Mouse (Mus musculus): ENCODE measurements around the gene Olfr429.
"Not testable (repeated sequence)": the region's sequence is repeated elsewhere in the genome, so short reads cannot be mapped to it uniquely, and the experiment has no call there.

DNA sequence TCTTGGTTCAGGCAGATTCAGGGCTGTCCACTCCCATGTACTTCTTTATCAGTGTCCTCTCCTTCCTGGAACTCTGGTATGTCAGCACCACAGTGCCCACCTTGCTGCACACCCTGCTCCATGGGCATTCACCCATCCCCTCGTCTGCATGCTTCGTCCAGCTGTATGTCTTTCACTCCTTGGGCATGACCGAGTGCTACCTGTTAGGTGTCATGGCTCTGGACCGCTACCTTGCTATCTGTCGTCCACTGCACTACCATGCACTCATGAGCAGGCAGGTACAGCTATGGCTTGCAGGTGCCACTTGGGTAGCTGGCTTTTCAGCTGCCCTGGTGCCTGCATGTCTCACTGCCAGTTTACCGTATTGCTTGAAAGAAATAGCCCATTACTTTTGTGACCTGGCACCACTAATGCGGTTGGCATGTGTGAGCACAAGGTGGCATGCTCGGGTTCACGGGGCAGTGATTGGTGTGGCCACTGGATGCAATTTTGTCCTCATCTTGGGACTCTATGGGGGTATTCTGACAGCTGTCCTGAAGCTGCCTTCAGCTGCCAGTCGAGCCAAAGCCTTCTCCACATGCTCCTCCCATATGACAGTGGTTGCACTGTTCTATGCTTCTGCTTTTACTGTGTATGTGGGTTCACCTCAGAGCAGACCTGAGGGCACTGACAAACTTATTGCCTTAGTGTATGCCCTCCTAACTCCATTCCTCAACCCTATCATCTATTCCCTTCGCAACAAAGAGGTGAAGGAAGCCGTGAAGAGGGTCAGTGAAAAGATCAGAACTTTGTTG, 41.8 kb upstream of the Olfr429 start:
- TF ChIP-seq CTCF, POLR2A (IDR thresholded peaks at IDR 0.05; ENCODE audit: insufficient read depth, low read depth, low read length): not testable (repeated sequence)
